Mouse (Mus musculus): ENCODE data around the gene Phb2. TPM values are rescaled to one million over a fixed set of nuclear protein-coding genes. Genes with fewer than 3 reads are reported as not detected.
A peak's percentile ranks its signal among the peaks of the same experiment; 100 is the strongest.

Phb2 gene
- polyA plus RNA-seq, 1 experiment from 2014 or later, result 370 TPM

DNA sequence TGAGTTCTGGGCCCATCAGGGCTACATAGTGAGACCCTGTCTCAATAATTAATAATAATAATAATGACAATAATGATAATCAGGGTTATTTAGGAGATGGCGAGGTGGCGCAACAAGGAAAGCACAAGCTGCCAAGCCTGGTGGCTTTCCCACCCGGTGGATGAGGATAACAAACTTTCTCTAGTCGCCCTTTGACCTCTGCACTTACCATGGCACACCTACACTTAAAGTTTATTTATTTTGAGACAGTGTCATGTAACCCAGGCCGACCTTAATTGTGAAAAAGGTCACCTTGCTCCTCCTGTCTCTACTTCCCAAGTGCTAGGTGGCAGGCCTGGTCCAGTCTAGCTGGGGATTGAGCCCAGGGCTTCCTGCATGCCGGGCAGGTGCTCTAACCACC is 13.4 kb upstream of the Phb2 start:
- H3K9me3 ChIP-seq (ENCODE audit: control insufficient read depth, low read length), result no peaks in the 10 kb centered on the region
- H3K4me2 ChIP-seq (ENCODE audit: low read depth), result no peak overlapping the region
- no peak overlapping the region for H3K4me3 ChIP-seq (ENCODE audit: low read depth, low read length)
- H3K9ac ChIP-seq (ENCODE audit: low read length), result no peak overlapping the region
- H3K27ac ChIP-seq (ENCODE audit: low read depth, low read length), result no peak overlapping the region
- ATAC-seq (ENCODE audit: insufficient read depth, low FRiP score, low TSS enrichment) (no peak), DNase-seq (ENCODE audit: low spot score) (no peak)
- no peaks in the 10 kb centered on the region for H3K27me3 ChIP-seq (ENCODE audit: control insufficient read depth, insufficient read depth, low read length)
- WGBS, result 87% methylated on average over 6 of the region's 6 CpGs
- no peaks in the 10 kb centered on the region for H3K4me1 ChIP-seq (ENCODE audit: control insufficient read depth, insufficient read depth, low read length)
- H3K36me3 ChIP-seq (ENCODE audit: control insufficient read depth, insufficient read depth, low read length), result no peaks in the 10 kb centered on the region; the same call in 1 of the 2 replicates

DNA sequence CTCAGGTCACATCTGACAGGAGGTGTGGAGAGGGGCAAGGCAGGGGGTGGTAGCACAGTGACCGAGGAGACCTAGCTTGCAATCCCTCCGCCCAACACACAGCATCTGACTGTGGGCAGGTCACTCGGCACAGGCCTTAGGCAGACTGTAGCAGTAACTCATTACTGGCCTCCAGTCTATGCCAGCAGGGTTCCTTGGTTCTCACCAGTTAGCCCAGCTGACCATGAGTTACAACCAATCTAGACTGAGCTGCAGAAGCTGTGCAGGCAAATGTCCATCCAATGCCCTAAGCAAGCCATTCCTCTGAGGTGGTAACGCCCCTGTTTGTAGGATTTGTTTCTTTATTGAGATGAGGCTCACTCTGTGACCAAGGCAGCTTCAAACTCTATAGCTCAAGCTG is 12.8 kb upstream of the Phb2 start:
- Histone ChIP-seq H3K9ac (ENCODE audit: low read length) (no peak overlapping the region), H3K36me3 (ENCODE audit: control insufficient read depth, insufficient read depth, low read length) (peaks cover under 1% of the 10 kb centered on the region; the same call in 1 of the 2 replicates), H3K4me3 (ENCODE audit: low read depth, low read length) (no peak overlapping the region), H3K9me3 (ENCODE audit: control insufficient read depth, low read length) (no peaks in the 10 kb centered on the region), H3K27ac (ENCODE audit: low read depth, low read length) (no peak overlapping the region), H3K27me3 (ENCODE audit: control insufficient read depth, insufficient read depth, low read length) (no peaks in the 10 kb centered on the region), H3K4me2 (ENCODE audit: low read depth) (no peak overlapping the region), H3K4me1 (ENCODE audit: control insufficient read depth, insufficient read depth, low read length) (no peaks in the 10 kb centered on the region)
- ATAC-seq (ENCODE audit: insufficient read depth, low FRiP score, low TSS enrichment) (no peak), DNase-seq (ENCODE audit: low spot score) (no peak)
- 81% methylated on average over 4 of the region's 4 CpGs for WGBS

DNA sequence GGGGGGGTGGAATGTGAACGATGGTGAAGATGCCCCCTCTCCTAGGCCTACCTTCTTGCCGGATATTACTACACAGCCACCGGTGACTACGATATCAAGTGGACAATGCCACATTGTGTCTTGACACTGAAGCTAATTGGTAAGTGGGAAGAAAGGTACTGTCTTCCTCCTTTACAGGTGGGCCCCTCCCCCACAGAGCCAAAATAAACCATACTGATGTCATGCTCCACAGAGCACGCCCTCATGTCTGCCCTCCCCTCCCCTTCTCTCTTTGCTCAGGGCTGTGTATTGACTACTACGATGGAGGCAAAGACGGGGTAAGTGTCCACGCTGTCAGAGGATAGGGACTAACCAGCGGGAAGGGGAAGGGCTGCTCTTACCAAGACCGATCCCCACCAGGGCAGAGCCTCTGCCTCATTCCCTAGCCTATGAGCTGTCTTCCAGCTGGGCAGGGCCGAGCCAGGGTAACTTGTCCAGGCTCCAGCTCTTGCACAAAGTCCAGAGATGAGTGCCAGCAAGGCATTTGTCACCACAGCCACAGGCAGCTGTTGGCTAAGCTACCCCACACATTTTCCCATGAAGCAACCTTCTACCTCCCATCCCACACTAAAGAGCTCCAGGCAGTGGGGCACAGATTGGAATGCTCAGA is 12.1 kb upstream of the Phb2 start:
- H3K9ac ChIP-seq (ENCODE audit: low read length), result no peak overlapping the region
- no peak overlapping the region for H3K27ac ChIP-seq (ENCODE audit: low read depth, low read length)
- H3K9me3 ChIP-seq (ENCODE audit: control insufficient read depth, low read length), result no peaks in the 10 kb centered on the region
- no peaks in the 10 kb centered on the region for H3K4me1 ChIP-seq (ENCODE audit: control insufficient read depth, insufficient read depth, low read length)
- H3K4me3 ChIP-seq (ENCODE audit: low read depth, low read length), result no peak overlapping the region
- 86% methylated on average over 11 of the region's 11 CpGs for WGBS
- H3K36me3 ChIP-seq (ENCODE audit: control insufficient read depth, insufficient read depth, low read length), result peaks cover 7% of the 10 kb centered on the region; the same call in 1 of the 2 replicates
- no peak overlapping the region for H3K4me2 ChIP-seq (ENCODE audit: low read depth)
- no peaks in the 10 kb centered on the region for H3K27me3 ChIP-seq (ENCODE audit: control insufficient read depth, insufficient read depth, low read length)
- DNase-seq (ENCODE audit: low spot score) (no peak), ATAC-seq (ENCODE audit: insufficient read depth, low FRiP score, low TSS enrichment) (0 out of 2 replicates have a peak, but pooled peaks have one; percentile 16)

DNA sequence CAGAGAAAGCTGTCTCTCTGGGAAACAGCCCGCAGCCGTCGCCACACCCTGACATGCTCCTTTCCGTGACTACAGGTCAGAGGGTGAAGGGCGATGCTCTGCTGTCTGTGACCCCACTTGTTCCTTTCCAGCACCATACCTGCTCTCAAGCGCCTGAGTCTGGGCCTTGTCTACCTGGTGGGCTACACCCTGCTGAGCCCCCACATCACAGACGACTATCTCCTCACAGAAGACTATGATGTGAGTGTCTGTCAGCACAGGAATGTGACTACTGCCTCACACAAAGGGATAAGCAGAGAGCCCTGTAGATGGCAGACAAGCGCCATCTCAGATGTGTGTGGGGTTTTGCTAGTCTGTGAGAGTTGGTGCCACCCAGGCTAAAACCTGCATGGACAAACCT is 10.8 kb upstream of the Phb2 start:
- Histone ChIP-seq H3K9ac (ENCODE audit: low read length) (no peak overlapping the region), H3K36me3 (ENCODE audit: control insufficient read depth, insufficient read depth, low read length) (peaks cover 8% of the 10 kb centered on the region; the same call in 1 of the 2 replicates), H3K27me3 (ENCODE audit: control insufficient read depth, insufficient read depth, low read length) (no peaks in the 10 kb centered on the region), H3K4me3 (ENCODE audit: low read depth, low read length) (no peak overlapping the region), H3K4me2 (ENCODE audit: low read depth) (no peak overlapping the region), H3K4me1 (ENCODE audit: control insufficient read depth, insufficient read depth, low read length) (no peaks in the 10 kb centered on the region), H3K27ac (ENCODE audit: low read depth, low read length) (no peak overlapping the region), H3K9me3 (ENCODE audit: control insufficient read depth, low read length) (no peaks in the 10 kb centered on the region)
- ATAC-seq (ENCODE audit: insufficient read depth, low FRiP score, low TSS enrichment) (no peak), DNase-seq (ENCODE audit: low spot score) (no peak)
- WGBS, result 85% methylated on average over 8 of the region's 8 CpGs

DNA sequence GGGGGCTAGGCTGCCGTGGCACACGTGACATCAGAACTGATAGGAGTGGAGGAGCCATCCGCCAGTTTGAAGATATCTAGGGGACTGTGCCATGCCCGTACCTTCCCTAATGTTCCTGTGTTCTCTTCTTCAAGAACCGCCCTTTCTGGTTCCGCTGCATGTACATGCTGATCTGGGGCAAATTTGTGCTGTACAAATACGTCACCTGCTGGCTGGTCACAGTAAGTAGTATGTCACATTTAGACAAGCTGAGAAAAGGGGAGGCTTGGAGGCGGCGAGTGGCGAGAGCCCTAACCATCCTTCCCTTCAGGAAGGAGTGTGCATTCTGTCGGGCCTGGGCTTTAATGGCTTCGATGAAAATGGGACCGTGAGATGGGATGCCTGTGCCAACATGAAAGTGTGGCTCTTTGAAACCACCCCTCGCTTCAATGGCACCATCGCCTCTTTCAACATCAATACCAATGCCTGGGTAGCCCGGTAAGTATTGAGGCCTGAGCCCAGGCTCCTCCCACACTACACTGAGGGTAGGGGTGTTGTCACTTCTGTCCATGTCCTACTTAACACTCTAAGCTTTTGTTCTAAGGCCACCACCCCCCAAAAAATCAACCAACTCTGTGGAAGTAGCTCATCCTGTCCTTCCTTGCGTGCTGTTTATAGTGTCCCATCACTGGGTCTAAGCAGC is 9.9 kb upstream of the Phb2 start:
- Histone ChIP-seq H3K4me3 (ENCODE audit: low read depth, low read length) (no peak overlapping the region), H3K36me3 (ENCODE audit: control insufficient read depth, insufficient read depth, low read length) (peaks cover 8% of the 10 kb centered on the region; the same call in 1 of the 2 replicates), H3K27me3 (ENCODE audit: control insufficient read depth, insufficient read depth, low read length) (no peaks in the 10 kb centered on the region), H3K4me1 (ENCODE audit: control insufficient read depth, insufficient read depth, low read length) (no peaks in the 10 kb centered on the region), H3K9ac (ENCODE audit: low read length) (no peak overlapping the region), H3K27ac (ENCODE audit: low read depth, low read length) (no peak overlapping the region; the same call in 1 of the 2 replicates), H3K4me2 (ENCODE audit: low read depth) (no peak overlapping the region), H3K9me3 (ENCODE audit: control insufficient read depth, low read length) (no peaks in the 10 kb centered on the region)
- ATAC-seq (ENCODE audit: insufficient read depth, low FRiP score, low TSS enrichment) (0 out of 2 replicates have a peak, but pooled peaks have one; percentile 14), DNase-seq (ENCODE audit: low spot score) (no peak)
- WGBS, result 94% methylated on average over 17 of the region's 17 CpGs

DNA sequence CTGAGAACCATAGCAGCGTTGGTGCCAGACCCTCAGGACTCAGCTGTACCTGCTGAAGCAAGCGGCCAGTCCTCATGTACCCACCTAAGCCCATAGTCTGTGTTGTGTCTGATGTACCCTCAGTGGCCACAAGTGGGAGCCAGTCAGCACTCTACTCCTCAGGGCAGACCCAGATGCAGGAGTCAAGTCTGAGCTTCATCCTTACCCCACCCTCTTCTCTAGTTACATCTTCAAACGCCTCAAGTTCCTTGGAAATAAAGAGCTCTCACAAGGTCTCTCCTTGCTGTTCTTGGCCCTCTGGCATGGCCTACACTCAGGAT is 9.4 kb upstream of the Phb2 start:
- H3K4me3 ChIP-seq (ENCODE audit: low read depth, low read length), result no peak overlapping the region
- 61% methylated on average over 3 of the region's 3 CpGs for WGBS
- peaks cover 8% of the 10 kb centered on the region; the same call in 1 of the 2 replicates for H3K36me3 ChIP-seq (ENCODE audit: control insufficient read depth, insufficient read depth, low read length)
- no peak overlapping the region for H3K4me2 ChIP-seq (ENCODE audit: low read depth)
- H3K27ac ChIP-seq (ENCODE audit: low read depth, low read length), result no peak overlapping the region
- H3K9ac ChIP-seq (ENCODE audit: low read length), result no peak overlapping the region
- peak; percentile 72; the same call in 1 of the 2 replicates for ATAC-seq (ENCODE audit: insufficient read depth, low FRiP score, low TSS enrichment)
- H3K27me3 ChIP-seq (ENCODE audit: control insufficient read depth, insufficient read depth, low read length), result no peaks in the 10 kb centered on the region
- no peaks in the 10 kb centered on the region for H3K4me1 ChIP-seq (ENCODE audit: control insufficient read depth, insufficient read depth, low read length)
- DNase-seq (ENCODE audit: low spot score), result peak; percentile 71
- no peaks in the 10 kb centered on the region for H3K9me3 ChIP-seq (ENCODE audit: control insufficient read depth, low read length)

DNA sequence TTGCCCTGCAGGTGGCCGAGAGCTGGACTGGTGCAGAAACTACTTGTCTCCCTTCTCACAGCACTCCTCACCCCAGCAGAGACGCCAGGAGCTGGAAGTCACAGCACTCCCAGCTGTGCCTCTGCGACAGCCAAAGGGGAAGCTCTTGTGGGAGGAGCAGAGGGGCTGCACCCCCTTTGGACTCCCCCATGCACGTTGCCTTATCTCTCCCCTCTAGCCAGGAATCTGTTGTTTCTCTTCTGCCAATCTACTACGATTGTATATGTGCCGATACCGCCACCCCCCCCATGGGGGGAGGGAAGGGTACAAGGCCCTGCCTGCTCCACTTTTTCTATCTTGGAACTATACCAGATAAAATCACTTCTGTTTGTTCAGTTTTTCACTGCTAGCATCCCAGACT is 8.3 kb upstream of the Phb2 start:
- H3K27me3 ChIP-seq (ENCODE audit: control insufficient read depth, insufficient read depth, low read length), result no peaks in the 10 kb centered on the region
- H3K36me3 ChIP-seq (ENCODE audit: control insufficient read depth, insufficient read depth, low read length), result peaks cover 8% of the 10 kb centered on the region; the same call in 1 of the 2 replicates
- no peak overlapping the region for H3K4me2 ChIP-seq (ENCODE audit: low read depth)
- H3K4me1 ChIP-seq (ENCODE audit: control insufficient read depth, insufficient read depth, low read length), result no peaks in the 10 kb centered on the region
- no peak overlapping the region; the same call in 1 of the 2 replicates for H3K9ac ChIP-seq (ENCODE audit: low read length)
- H3K4me3 ChIP-seq (ENCODE audit: low read depth, low read length), result no peak overlapping the region
- ATAC-seq (ENCODE audit: insufficient read depth, low FRiP score, low TSS enrichment) (no peak), DNase-seq (ENCODE audit: low spot score) (no peak)
- H3K9me3 ChIP-seq (ENCODE audit: control insufficient read depth, low read length), result no peaks in the 10 kb centered on the region
- 86% methylated on average over 7 of the region's 7 CpGs for WGBS
- no peak overlapping the region for H3K27ac ChIP-seq (ENCODE audit: low read depth, low read length)

DNA sequence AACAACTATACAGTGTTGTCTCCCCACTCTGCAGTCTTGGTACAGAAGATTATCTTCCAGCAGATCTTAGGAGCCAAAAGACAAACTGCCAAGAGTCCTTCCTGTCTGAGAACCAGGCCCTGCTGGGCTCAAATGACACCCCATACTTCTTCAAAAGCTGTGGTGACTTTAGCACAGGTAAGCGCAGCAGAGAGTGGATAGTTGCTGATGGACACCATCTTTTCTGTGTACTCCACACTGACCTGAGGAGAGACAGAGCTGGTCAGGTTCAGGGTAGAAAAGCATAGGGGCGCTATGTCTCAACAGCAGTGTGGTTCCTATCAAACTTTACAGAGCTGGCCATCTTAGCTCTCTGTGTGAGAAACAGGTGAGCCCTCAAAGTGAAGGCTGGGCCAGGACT is 7.7 kb upstream of the Phb2 start:
- Histone ChIP-seq H3K36me3 (ENCODE audit: control insufficient read depth, insufficient read depth, low read length) (peaks cover 8% of the 10 kb centered on the region; the same call in 1 of the 2 replicates), H3K9ac (ENCODE audit: low read length) (no peak overlapping the region), H3K27me3 (ENCODE audit: control insufficient read depth, insufficient read depth, low read length) (no peaks in the 10 kb centered on the region), H3K4me1 (ENCODE audit: control insufficient read depth, insufficient read depth, low read length) (no peaks in the 10 kb centered on the region), H3K4me2 (ENCODE audit: low read depth) (no peak overlapping the region), H3K4me3 (ENCODE audit: low read depth, low read length) (no peak overlapping the region), H3K9me3 (ENCODE audit: control insufficient read depth, low read length) (no peaks in the 10 kb centered on the region), H3K27ac (ENCODE audit: low read depth, low read length) (no peak overlapping the region)
- no peak for DNase-seq (ENCODE audit: low spot score)
- 100% methylated on average over 2 of the region's 2 CpGs for WGBS
- ATAC-seq (ENCODE audit: insufficient read depth, low FRiP score, low TSS enrichment), result no peak

All from neural tube, embryonic 11.5 days (tissue).